Mouse (Mus musculus) C2C12 (cell line): ENCODE measurements around the gene Ptpn13.

Experiments
- CEBPB ChIP-seq: IDR thresholded peaks from one replicate; pipeline ENCODE4 v1.6.1; 2011; ENCODE audit warnings: low read depth, mild to moderate bottlenecking, control low read depth, moderate library complexity
- CTCF ChIP-seq: IDR thresholded peaks from one replicate; pipeline ENCODE4 v1.5.1; 2011; ENCODE audit not compliant: control insufficient read depth, insufficient read depth, insufficient read length
- FOSL1 ChIP-seq: IDR thresholded peaks from one replicate; pipeline ENCODE4 v1.8.0; 2011; ENCODE audit warnings: mild to moderate bottlenecking, low read length; ENCODE audit not compliant: poor library complexity, insufficient read depth, severe bottlenecking
- MAX ChIP-seq: IDR thresholded peaks from one replicate; pipeline ENCODE4 v1.6.1; 2011; ENCODE audit warnings: mild to moderate bottlenecking, control low read depth
- MYOD1 ChIP-seq: IDR thresholded peaks from one replicate; pipeline ENCODE4 v1.6.1; 2011; ENCODE audit warnings: low read depth; ENCODE audit not compliant: control insufficient read depth, insufficient read length
- MYOG ChIP-seq: IDR thresholded peaks from one replicate; pipeline ENCODE4 v1.6.1; 2011; ENCODE audit not compliant: control insufficient read depth, insufficient read length; ENCODE audit errors: extremely low read depth
- USF1 ChIP-seq: IDR thresholded peaks from one replicate; pipeline ENCODE4 v1.6.1; 2011; ENCODE audit warnings: low read depth, mild to moderate bottlenecking, control low read depth, moderate library complexity

DNA sequence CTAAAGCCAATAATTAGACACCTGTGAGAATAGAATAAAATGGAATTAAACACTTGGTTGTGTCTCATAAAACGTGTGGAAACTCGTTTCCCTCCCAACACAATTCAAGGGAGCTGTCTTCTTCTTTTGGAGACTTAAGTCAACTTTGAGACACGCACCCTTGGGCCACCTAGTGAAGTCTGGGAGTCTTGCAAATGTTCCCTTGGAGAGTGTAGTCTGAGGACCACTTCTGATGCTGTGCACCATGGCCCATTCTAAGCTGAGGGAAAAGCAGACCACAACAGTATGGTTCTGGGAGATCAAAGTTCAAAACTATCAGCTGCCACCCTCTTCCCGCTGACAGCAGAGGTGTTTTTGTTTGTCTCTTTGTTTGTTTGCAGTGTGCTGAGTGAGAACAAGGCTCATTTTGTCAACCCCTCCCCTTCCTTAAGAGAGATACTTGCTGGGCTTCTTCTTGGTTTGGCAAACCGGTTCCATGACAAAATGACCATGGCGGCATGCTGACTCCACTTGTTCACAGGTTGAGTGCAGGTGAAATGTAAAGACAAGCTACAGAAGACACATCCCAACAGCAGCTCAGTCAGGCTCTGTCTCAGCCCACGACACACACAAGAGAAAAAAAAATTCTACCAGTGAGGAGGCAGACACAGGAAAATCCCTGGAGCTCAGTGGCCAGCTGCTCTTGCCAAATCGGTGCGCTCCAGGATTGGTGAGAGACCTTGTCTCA, 205.0 kb downstream of the Ptpn13 start:
- TF ChIP-seq CTCF = no peak
- TF ChIP-seq CEBPB = no peak
- TF ChIP-seq MAX = no peak
- TF ChIP-seq MYOG = no peak
- no peak for TF ChIP-seq USF1
- no peak for TF ChIP-seq MYOD1
- TF ChIP-seq FOSL1 = no peak
